Mouse (Mus musculus) urinary bladder, postnatal 25 days (tissue): ENCODE results near the gene Asap3.

Source experiments
- DNase-seq: peaks from one replicate; pipeline ENCODE4 v3.0.0; 2022; ENCODE audit warnings: low spot score

Gene Asap3

DNA sequence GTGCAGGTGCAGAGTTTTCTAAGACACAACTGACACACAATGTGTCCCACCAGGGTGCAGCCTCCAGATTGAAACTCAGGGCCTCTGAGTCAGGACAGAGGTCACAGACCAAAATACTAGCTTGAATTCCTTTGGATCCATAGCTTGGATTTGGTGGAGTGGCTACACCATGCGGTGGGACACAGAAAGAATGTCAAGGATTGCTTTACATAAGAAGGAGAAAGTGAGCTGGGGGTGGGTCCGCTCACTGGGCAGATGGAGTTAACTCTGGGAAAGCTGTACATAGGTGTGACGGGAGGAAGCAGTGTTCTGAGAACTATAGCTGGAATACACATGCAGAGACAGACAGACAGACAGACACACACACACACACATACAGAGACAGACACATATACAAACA lies 53.8 kb downstream of the Asap3 start:
- DNase-seq: no peak

DNA sequence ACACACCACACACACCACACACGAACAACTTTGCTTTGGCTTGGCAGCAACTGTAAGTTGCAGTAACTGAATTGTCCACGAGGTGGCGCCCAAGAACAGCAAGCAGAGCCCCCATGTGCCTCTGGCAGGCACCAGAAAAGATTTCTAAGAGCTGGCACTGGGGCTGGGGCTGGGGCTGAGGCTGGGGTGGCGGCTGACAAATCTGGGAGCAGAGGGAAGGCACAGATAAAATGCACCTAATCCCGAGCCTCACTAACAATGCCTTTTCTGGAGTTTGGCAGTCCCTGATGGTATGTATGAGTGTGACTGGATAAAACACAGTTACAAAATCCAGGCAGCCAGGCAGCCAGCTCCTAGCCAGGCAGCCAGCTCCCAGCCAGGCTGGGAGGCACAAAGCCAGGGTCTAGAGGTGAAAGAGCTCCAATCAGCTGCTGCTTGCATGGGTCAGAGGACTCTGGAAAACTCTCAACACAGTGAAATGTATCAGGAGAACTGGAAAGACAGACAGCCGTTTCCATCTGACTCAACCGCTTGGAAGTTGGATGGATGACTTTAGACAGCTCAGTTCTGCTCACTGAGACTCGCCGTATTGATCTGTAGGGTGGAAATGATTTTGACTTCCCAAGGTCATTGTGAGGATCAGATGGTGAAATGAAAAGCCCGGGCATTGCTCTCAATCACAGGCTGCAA lies 54.5 kb downstream of the Asap3 start:
- peak; percentile 89 for DNase-seq

DNA sequence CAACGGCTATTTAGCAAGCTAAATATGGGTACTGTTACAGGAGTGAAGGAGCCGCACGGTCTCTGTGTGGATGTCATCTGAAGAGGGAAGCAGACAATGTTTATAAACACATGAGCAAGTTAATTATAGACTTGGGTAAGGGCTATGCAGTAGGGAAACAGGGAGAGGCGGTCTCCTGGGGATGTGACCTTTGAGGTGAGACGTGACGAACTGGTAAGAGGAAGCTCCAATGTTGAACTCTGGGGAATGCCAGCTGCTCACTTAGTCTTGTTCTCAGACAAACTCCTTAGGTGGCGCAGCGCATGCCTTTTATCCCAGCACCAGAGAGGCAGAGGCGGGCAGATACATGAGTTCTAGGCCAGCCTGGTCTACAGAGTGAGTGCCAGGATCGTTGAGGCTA lies 55.7 kb downstream of the Asap3 start:
- no peak for DNase-seq

DNA sequence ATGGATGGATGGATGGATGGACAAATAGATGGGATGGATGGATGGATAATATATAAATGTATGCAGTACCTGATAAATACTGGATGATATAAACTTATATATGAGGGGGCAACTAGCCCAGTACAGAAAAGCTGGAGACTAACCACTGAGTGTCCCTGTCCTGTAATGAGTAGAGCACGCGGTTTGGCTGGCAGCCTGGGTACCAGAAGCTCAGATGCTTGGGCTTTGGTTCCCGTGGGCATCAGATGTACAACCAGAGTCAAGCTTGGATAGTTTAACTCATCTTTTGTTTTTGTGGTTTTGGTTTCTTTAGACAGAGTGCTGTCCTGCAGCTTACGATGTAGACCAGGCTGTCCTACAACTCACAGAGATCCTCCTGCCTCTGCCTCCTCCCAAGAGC lies 57.4 kb downstream of the Asap3 start:
- DNase-seq: no peak

DNA sequence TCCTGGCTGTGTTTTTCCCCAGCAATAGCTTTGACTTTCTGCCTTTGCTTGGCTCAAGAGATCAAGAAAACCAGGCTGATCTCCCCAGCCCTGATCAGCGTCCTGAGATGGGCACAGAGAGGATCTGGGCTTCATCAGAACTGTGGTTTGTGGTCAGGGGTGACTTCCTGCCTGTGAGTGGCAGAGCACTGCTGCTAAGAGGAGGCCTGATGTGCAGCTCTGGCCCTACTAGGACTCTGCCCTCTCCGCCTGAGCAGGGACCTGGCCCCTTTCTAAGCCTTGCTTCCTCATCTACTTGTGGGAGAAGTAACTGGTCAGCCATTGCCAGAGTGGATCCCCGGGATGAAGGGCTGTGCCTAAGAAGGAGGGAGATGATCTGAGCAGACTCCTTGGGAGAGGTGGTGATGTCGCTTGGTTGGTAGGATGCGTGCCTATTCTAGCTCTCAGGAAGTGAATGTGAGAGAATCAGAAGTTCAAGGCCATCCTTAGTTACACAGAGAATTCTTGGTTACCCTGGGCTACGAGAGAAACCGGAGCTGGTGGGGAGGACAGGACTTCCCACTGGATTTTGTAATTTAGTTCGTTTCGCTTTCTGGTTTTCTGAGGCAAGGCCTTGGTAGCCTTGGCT lies 60.7 kb downstream of the Asap3 start:
- DNase-seq: no peak

DNA sequence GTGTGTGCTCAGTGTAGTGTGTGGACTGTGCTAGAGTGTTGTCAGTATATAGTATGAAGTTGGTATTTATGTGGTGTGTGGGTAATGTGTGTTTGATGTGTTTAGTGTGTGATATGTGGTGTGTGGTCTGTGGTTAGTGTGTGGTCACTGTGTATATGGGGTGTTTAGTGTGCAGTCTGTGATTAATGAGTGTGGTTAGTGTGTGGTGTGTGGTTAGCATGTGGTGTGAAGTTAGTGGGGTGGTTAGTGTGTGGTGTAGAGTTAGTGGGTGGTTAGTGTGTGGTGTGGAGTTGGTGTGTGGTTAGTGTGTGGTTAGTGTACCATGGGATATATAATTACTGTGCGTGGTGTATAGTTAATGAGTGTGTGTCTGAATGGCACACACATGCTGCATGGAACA lies 62.7 kb downstream of the Asap3 start:
- DNase-seq: no peak

DNA sequence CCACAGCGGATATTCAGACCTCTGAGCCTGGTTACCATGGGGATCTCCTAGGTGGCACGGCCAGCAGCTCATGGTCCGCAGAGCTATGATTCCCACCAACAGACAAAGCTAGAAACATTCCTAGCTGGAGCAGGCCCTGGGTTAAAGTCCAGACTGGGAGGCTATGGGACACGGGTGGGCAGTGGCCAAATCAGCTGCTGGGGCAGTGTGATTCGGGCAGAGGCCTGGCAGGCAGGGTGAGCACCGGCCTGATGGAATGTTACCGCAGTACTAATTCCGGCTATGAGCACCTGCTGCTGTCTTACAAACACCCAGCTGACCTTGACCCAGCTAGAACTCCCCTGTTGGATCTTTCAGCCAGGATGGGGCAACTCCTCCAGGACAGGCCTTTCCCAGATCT lies 64.5 kb downstream of the Asap3 start:
- DNase-seq: no peak

DNA sequence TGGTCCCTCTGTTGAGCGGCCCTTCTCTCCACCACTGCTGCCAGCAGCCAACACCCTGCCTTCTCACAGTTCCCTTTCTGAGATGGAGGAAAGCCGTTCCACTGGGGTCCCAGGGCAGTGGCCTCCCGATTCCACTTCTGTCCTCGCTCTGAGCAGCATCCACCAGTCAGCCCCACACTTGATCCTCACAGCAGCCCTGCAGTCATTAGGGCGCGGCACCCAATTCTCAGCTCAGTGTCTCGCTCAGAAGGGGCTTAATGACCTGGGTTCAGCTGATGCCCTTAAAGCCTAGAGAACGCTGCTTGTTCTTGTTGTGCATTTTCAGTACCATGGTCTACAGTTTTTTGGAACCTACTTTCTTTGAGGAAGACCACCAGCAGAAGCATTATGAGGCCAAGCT lies 74.9 kb downstream of the Asap3 start:
- no peak for DNase-seq

DNA sequence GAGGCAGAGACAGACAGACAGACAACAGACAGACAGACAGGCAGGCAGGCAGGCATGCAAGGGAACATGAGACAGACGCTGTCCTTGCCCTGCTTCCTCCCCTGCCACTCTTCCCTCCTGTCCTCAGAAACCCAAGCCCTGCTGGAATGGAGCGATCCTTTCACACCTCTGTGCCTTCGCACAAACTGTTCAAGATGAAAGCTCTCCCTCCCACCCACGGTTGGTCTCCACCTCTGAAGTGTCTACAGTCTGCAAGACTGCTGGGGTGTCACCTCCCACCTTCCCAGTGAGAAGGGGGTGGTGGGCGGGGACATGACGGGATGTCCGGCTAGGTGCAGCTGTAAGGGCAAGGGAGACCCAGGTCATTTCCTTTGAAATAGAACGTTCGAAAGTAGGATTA lies 75.4 kb downstream of the Asap3 start:
- DNase-seq: no peak

DNA sequence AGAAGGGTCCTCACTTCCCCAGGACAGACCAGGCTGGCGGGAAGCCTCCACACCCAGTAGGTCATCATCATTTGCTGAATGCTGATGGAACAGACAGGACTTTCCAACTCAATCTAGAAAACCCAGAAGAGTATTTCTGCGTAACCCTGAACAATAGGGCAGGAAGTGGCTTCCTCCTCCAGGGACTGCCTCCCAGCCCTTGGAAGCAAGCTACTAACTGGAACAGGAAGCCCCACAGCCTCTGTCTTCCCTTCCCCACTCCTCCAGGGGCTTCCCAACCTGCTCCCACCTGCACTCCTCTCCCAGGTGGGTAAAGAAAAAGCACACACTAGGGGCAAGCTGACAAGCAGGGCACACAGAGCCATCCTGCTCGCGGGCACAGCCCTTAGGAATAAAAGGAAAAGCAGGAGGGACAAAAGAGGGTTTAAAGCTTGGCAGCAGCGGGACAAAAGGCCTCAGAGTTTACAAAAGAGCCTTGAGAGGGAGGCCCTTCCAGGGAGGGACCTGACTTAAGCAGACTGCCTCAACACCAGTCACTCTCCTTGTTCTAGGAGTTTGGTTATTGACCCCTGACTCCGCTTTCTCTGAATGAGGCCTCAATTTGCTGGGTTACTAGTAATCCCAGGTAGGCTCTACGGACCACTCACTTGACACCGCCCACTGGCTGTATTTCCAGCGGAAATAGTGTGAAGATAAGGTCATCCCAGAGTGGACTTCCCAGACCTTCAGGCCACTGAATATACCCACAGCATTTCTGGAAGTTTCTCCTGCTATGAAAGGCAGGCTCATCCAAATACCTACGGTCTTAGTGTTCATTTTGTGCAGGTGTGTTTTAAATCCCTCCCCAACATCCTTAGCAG lies 76.7 kb downstream of the Asap3 start:
- no peak for DNase-seq

DNA sequence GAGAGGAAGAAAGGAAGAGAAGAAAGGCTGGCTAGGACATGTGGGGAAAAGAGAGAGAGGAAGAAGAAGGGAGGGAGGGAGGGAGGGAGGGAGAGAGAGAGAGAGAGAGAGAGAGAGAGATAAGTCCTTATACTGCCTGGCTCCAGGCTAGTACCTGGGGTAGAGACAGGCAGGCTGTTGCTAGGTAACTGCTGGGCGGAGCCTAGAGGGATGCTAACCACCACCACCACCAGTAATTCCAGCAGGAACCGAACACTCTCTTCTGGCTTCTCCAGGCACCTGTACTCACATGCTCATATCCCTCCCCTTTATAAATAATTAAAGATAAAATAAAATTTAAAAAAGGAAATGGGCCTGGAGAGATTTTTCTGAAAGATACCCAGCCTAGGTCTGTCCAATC lies 77.6 kb downstream of the Asap3 start:
- no peak for DNase-seq

DNA sequence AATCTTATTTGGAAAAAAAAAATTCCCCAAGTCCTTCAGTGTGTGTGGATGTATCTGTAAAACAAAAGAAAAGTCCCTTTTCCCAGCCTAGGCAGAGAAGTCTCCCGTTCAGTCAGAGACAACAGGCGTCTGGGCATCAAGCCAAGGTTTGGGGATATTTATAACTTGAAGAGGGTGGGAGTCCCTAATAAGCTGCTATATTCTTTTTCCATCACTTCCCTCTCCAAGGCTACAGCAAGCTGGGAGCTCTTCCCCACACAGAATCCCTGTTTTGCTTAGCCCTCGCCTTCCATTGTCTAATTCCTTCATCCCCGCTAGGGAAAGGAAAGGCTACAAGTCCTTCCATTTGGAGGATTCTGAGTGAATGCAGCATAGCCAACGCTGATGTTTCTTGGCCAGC lies 78.3 kb downstream of the Asap3 start, which contains the start of gene Zfp46:
Gene Zfp46, plus strand, starts transcription at position 229 of the 400 bp plus-strand sequence.
- DNase-seq: peak; percentile 48

DNA sequence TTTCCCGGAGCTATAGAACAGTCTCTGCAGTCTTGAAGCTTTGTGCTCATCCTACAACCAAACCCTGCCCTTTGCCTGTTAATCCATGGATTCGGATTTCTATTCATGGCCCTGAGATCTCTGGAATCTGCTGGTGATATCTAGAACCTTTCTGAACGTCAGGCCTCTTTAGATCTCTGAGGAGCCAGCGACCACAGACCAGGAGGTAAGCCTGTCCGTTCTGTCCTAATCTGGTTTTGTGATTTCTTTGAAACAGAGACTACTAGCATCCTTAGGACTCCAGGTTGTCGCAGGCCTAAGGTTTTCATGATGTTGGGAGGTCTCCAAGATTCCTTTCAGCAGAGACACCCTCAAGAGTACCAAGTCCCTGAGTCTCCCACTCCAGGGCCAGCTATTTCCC lies 78.7 kb downstream of the Asap3 start:
- DNase-seq: no peak

DNA sequence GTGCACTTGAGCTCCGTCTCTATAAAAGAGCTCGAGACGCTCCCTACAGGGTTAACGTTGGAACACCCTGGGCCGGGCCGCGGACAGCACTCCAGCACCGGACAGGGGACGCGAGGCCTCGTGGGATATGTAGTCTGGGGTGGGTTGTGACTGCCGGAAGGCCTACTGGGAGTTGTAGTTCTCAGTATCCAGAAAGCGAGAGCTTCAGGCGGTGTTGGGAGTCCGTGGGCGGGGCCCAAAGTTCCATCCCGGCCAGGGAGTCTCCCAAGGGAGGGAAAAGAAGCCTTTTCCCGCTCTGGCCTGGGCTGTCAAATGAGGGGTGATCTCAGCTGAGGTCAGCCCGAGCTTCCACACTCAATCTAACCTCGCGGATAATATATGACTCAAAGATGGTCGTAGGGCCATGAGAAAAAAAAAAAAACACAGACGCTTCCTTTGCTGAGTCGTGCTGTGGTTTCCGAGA lies 79.2 kb downstream of the Asap3 start:
- DNase-seq: peak; percentile 78

DNA sequence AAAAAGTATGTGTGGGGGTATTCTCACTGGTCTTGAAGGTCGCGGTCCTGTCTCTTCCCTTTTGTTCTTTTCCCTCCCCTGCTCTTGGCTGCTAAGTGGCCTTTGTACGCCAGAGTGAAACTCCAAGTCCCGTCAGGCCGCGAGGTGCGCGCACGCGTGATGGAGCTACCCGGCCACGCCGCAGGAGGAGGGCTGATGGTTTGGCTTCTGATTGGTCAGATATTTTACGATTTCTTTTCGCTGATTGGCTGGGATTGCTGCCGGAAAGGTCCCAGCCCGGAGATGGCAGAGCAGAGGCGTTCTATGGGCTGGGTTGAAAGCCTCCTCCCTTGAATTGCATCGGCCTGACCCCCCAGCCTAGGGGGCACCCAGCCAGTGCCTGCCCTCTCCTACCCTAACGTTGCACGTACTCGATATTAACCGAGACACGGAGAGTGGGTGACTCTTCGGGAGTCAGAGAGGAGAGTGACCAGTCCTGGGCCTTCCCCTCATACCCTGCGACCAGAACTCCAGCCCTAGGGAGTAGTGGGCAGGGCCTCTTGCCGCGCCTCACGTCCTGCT lies 79.7 kb downstream of the Asap3 start:
- peak; percentile 86 for DNase-seq

DNA sequence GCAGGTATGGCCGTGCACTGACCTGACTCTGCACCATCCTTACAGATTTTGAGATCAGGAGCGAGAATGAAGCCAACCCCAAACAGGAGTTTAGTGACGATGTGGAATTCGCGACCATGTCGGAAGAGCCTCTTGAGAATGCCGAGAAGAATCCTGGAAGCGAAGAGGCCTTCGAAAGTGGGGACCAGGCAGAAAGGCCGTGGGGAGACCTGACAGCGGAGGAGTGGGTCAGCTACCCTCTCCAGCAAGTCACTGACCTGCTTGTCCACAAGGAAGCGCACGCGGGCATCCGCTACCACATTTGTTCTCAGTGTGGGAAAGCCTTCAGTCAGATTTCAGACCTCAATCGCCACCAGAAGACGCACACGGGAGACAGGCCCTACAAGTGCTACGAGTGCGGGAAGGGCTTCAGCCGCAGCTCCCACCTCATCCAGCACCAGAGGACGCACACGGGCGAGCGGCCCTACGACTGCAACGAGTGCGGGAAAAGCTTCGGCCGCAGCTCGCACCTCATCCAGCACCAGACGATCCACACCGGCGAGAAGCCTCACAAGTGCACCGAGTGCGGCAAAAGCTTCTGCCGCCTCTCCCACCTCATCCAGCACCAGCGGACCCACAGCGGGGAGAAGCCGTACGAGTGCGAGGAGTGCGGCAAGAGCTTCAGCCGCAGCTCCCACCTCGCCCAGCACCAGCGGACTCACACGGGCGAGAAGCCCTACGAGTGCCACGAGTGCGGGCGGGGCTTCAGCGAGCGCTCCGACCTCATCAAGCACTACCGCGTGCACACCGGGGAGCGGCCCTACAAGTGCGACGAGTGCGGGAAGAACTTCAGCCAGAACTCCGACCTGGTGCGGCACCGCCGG lies 84.0 kb downstream of the Asap3 start:
- no peak for DNase-seq

DNA sequence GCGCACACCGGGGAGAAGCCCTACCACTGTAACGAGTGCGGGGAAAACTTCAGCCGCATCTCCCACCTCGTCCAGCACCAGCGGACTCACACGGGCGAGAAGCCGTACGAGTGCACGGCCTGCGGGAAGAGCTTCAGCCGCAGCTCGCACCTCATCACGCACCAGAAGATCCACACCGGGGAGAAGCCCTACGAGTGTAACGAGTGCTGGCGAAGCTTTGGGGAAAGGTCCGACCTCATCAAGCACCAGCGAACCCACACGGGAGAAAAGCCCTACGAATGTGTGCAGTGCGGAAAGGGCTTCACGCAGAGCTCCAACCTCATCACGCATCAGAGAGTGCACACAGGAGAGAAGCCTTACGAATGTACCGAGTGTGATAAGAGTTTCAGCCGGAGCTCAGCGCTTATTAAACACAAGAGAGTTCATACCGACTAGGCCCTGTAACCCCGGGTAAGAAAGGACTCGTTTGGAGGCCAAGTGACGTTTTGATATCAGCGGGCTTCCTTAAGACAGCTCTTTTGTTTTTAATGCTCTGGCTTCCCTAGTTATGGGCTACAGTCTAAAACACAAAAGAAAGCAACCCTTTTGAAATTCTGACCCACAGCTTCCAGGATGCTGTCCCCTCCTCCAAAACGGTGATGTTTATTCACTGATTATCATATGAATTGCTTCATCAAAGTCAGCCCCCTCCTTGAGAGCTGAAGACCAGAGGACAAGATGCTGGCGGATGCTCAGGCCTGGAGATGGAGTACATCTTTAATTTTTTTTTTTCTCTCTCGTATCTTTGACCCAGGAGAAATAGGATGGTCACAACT lies 84.8 kb downstream of the Asap3 start:
- DNase-seq: no peak

DNA sequence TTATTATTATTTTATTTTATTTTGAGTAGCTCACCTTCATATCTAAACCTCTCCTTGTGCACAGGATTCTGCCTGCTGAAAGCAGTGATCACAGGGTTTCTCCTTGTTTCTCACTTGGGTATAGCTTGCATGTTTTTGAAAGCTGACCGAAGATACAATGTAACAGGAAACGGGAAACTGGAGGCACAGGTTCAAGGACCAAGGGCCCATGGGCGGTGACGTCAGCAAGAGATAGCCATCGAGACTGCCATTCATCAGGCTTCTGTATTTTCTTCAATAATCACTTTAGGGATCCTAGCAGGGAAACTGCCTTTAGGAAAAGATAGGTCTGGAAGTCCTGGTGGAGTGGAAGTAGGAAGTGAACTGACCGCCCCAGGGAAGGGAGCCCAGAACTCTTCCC lies 85.5 kb downstream of the Asap3 start:
- DNase-seq: no peak
